Mouse (Mus musculus): Measurements from ENCODE around the gene Dip2a.

GRCm38 (mm10) chr10:76212121-76212520 is 133.0 kb downstream of the Dip2a start:
- no peak for TF ChIP-seq CTCF (IDR thresholded peaks at IDR 0.05; ENCODE audit: control insufficient read depth, insufficient read depth, insufficient read length)
- TF ChIP-seq MYOD1 (IDR thresholded peaks at IDR 0.05; ENCODE audit: control insufficient read depth, insufficient read length, low read depth) = no peak
- no peak for TF ChIP-seq USF1 (IDR thresholded peaks at IDR 0.05; ENCODE audit: low read depth)
- TF ChIP-seq MYOG (IDR thresholded peaks at IDR 0.05; ENCODE audit: control insufficient read depth, extremely low read depth, insufficient read length) = no peak

Measured in C2C12 (cell line).